Mouse (Mus musculus): ENCODE results near the gene Mtfmt. TPM values are rescaled to one million over a fixed set of nuclear protein-coding genes. Genes with fewer than 3 reads are reported as not detected.

Gene Mtfmt
- total RNA-seq, 1 experiment from 2014 or later: 12.3 TPM

Other genes with a start within 250 kb of the Mtfmt start
- 15.2 and 17.3 TPM in 2 replicates for gene Parp16, start 240.4 kb upstream of the Mtfmt start, total RNA-seq (2021)
- gene Cilp, start 170.6 kb upstream of the Mtfmt start, total RNA-seq (2021): 5.1 and 5.6 TPM in 2 replicates
- 132 and 152 TPM in 2 replicates for gene Clpx, start 141.5 kb upstream of the Mtfmt start, total RNA-seq (2021)
- 15.0 and 18.8 TPM in 2 replicates for gene Pdcd7, start 89.7 kb upstream of the Mtfmt start, total RNA-seq (2021)
- 0.52 and 0.53 TPM in 2 replicates for gene Ubap1l, start 74.7 kb upstream of the Mtfmt start, total RNA-seq (2021)
- gene Kbtbd13, start 44.1 kb upstream of the Mtfmt start, total RNA-seq (2021): 0.26 and 0.63 TPM in 2 replicates
- gene Rasl12, start 37.3 kb upstream of the Mtfmt start, total RNA-seq (2021): 31.5 and 37.3 TPM in 2 replicates
- gene Slc51b, start 12.8 kb upstream of the Mtfmt start, total RNA-seq (2021): not detected in 2 replicates
- 45.6 and 46.1 TPM in 2 replicates for gene Spg21, start 25.2 kb downstream of the Mtfmt start, total RNA-seq (2021)
- 0.41 TPM in 1 of 2 replicates, not detected in the other for gene Ankdd1a, start 84.4 kb downstream of the Mtfmt start, total RNA-seq (2021)
- gene Plekho2, start 144.3 kb downstream of the Mtfmt start, total RNA-seq (2021): 36.1 and 48.0 TPM in 2 replicates
- gene Pif1, start 151.4 kb downstream of the Mtfmt start, total RNA-seq (2021): 1.7 and 2.9 TPM in 2 replicates
- gene Rbpms2, start 193.9 kb downstream of the Mtfmt start, total RNA-seq (2021): 61.0 and 61.5 TPM in 2 replicates
- gene Oaz2, start 232.2 kb downstream of the Mtfmt start, total RNA-seq (2021): 133 and 148 TPM in 2 replicates

Measured in adrenal gland, postnatal 14 days (tissue).